Mouse (Mus musculus): ENCODE data around the gene Plaa.
A peak's percentile ranks its signal among the peaks of the same experiment; 100 is the strongest.
"Not testable (repeated sequence)": the region's sequence is repeated elsewhere in the genome, so short reads cannot be mapped to it uniquely, and the experiment has no call there.

The Plaa gene

GRCm38 (mm10) chr4:94603031-94603629 is at the start of gene Plaa:
Plaa (minus strand) TSS chr4:94603244.
- DNase-seq, result peak; percentile 92 to 93

GRCm38 (mm10) chr4:94650426-94651175 is 47.6 kb upstream of the Plaa start:
- not testable (repeated sequence) for DNase-seq

GRCm38 (mm10) chr4:94649920-94650319 is 46.9 kb upstream of the Plaa start, which contains the start of gene Lrrc19:
Lrrc19 (minus strand) TSS chr4:94650144.
- DNase-seq, result no peak

- DNase-seq, result no peak
These were observed 40.1 kb upstream of the Plaa start for GRCm38 (mm10) chr4:94643141-94643540.

GRCm38 (mm10) chr4:94620077-94620476 is 17.0 kb upstream of the Plaa start:
- DNase-seq, result no peak

GRCm38 (mm10) chr4:94614627-94615006 is 11.6 kb upstream of the Plaa start:
- DNase-seq, result no peak

- DNase-seq, result peak; percentile 91 to 92
These were observed 11.1 kb upstream of the Plaa start, which contains the start of gene Ift74 for GRCm38 (mm10) chr4:94613972-94614626. Ift74 (plus strand) TSS chr4:94614491.

- DNase-seq, result no peak
These were observed 7.3 kb upstream of the Plaa start for GRCm38 (mm10) chr4:94610339-94610738.

- DNase-seq, result no peak
These were observed 2.5 kb upstream of the Plaa start for GRCm38 (mm10) chr4:94605591-94605990.

GRCm38 (mm10) chr4:94604452-94605019 is 1.5 kb upstream of the Plaa start:
- DNase-seq, result no peak

- no peak for DNase-seq
These were observed 481 bp downstream of the Plaa start for GRCm38 (mm10) chr4:94602496-94603030.

GRCm38 (mm10) chr4:94601395-94601794 is 1.6 kb downstream of the Plaa start:
- DNase-seq, result peak; percentile 31 to 41

- no peak for DNase-seq
These were observed 10.3 kb downstream of the Plaa start for GRCm38 (mm10) chr4:94592709-94593108.

GRCm38 (mm10) chr4:94591765-94592381 is 11.2 kb downstream of the Plaa start:
- DNase-seq, result no peak

- no peak for DNase-seq
These were observed 30.4 kb downstream of the Plaa start for GRCm38 (mm10) chr4:94572677-94573076.

- no peak for DNase-seq
These were observed 38.7 kb downstream of the Plaa start for GRCm38 (mm10) chr4:94564297-94564696.

GRCm38 (mm10) chr4:94561954-94562648 is 40.9 kb downstream of the Plaa start:
- DNase-seq, result no peak

GRCm38 (mm10) chr4:94560316-94560715 is 42.7 kb downstream of the Plaa start:
- no peak for DNase-seq

GRCm38 (mm10) chr4:94559266-94559665 is 43.8 kb downstream of the Plaa start:
- DNase-seq, result no peak

GRCm38 (mm10) chr4:94557145-94557544 is 45.9 kb downstream of the Plaa start:
- DNase-seq, result peak in 1 of 2 experiments; percentile 6

- peak; percentile 95 to 96 for DNase-seq
These were observed 46.6 kb downstream of the Plaa start, which contains the start of the genes Gm10306 and Caap1 for GRCm38 (mm10) chr4:94556265-94557054. Gm10306 (plus strand) TSS chr4:94556546. Caap1 (minus strand) TSS chr4:94556796.

Measured in B cell, adult 2 months (primary cell).